Mouse (Mus musculus) kidney, adult 2 months (tissue): ENCODE results near the gene Btbd17. TPM values are rescaled to one million over a fixed set of nuclear protein-coding genes. Genes with fewer than 3 reads are reported as not detected.

Experiments used
- DNase-seq: peaks from one replicate; pipeline ENCODE4 v3.0.0; 2021
- H3K27ac ChIP-seq: fragments of 200-500 bp; 2 replicates; pipeline ENCODE4 v1.5.1; 2012; ENCODE audit warnings: low read depth, low read length, control low read depth, inconsistent platforms; ENCODE audit not compliant: insufficient read depth
- H3K27me3 ChIP-seq: fragments of 200-500 bp; replicated peaks from 2 replicates; pipeline ENCODE4 v1.6.1; 2012; ENCODE audit warnings: mild to moderate bottlenecking, moderate library complexity, low read length, inconsistent platforms; ENCODE audit not compliant: control insufficient read depth, insufficient read depth
- H3K36me3 ChIP-seq: fragments of 200-500 bp; 2 replicates; pipeline ENCODE4 v1.6.1; 2012; ENCODE audit warnings: mild to moderate bottlenecking, moderate library complexity, low read length, inconsistent platforms; ENCODE audit not compliant: control insufficient read depth, insufficient read depth
- H3K4me1 ChIP-seq: fragments of 200-500 bp; 2 replicates; pipeline ENCODE4 v1.6.1; 2011; ENCODE audit warnings: low read length; ENCODE audit not compliant: control insufficient read depth, insufficient read depth
- H3K4me3 ChIP-seq: fragments of 200-500 bp; 2 replicates; pipeline ENCODE4 v1.5.1; 2011; ENCODE audit warnings: mild to moderate bottlenecking, low read depth, low read length, control low read depth; ENCODE audit not compliant: insufficient read depth
- CTCF ChIP-seq: fragments of 200-500 bp; conservative IDR thresholded peaks from 2 replicates; pipeline ENCODE4 v1.5.1; 2011; ENCODE audit warnings: low read depth, mild to moderate bottlenecking, control low read depth, low read length, moderate library complexity, mixed read lengths; ENCODE audit not compliant: insufficient read depth, insufficient read length
- POLR2A ChIP-seq: fragments of 200-500 bp; IDR thresholded peaks from one replicate; pipeline ENCODE4 v1.6.1; 2011; ENCODE audit warnings: low read depth, low read length, control low read depth
- WGBS: fragments of 180-500 bp; shearing (Covaris S2); methylation state at CpG from one replicate; pipeline ENCODE4 v1.1.7; 2018; 5-methylcytosine and 5-hydroxymethylcytosine counted together
- polyA plus RNA-seq: library from polyadenylated mRNA; depleted of rRNA; stranded (reverse); fragments of >200 nt; gene quantifications from 2 replicates; pipeline ENCODE4 v1.2.3, GENCODE M21; 2012

Btbd17 gene
- polyA plus RNA-seq, 1 experiment, result 0.13 TPM

DNA sequence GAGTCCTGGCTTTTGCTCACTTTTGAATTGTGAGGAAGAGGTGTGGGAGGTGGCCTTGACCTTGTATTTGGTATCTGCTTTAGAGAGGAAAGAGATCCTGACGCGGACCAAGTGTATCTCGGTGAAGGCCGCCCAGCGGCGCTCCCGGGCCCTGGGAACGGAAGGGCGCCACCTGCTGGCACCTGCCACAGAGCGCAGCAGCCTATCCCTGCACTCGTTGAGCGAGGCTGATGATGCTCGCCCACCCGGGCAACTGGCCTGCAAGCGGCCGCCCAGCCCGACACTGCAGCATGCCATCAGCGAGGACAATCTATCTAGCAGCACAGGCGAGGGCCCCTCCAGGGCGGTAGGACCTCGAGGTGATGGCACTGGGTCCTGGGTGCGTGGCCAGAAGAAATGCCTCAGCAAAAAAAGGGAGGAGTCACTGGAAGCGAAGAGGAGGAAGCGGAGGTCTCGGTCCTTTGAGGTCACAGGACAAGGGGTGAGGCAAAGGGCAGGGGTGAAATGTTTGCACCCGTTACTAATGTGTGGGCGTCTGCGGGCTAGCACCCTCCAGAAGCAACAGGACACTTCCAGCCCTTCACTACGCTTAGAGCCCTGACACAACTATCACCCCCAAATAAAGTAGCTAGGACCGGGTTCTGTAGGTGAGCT, 6.6 kb downstream of the Btbd17 start:
- H3K4me1 ChIP-seq, result no peaks in the 10 kb centered on the region
- no peaks in the 10 kb centered on the region for H3K36me3 ChIP-seq
- DNase-seq, result peak; percentile 67
- H3K4me3 ChIP-seq, result no peak overlapping the region
- WGBS, result 10% methylated on average over 30 of the region's 30 CpGs
- no peaks in the 10 kb centered on the region for H3K27me3 ChIP-seq
- TF ChIP-seq CTCF, result peak; percentile 81
- no peak for TF ChIP-seq POLR2A
- H3K27ac ChIP-seq, result no peak overlapping the region

DNA sequence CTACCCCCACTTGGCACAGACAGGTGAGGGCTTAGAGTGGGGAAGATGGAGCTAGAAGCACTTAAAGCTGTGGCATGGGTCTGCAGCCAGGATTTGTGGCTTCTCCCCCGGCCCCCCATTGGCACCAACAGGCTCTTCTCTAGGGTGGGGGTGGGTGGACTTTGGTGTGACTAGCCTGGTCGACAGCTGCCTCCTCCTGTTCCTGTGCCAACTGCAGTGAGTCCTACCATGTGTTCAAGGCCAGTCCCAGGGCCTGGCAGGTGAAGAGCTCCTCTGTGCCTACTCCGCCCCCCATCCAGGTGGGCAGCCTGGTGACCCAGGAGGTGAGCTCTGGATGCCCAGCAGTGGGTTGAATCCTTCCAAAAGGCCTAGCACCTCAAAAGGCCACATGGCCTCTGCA, 8.1 kb downstream of the Btbd17 start:
- Histone ChIP-seq H3K27me3 (no peaks in the 10 kb centered on the region), H3K4me1 (no peaks in the 10 kb centered on the region), H3K27ac (no peak overlapping the region), H3K4me3 (no peak overlapping the region), H3K36me3 (no peaks in the 10 kb centered on the region)
- TF ChIP-seq POLR2A (no peak), CTCF (no peak)
- WGBS, result 87% methylated on average over 3 of the region's 3 CpGs
- no peak for DNase-seq

DNA sequence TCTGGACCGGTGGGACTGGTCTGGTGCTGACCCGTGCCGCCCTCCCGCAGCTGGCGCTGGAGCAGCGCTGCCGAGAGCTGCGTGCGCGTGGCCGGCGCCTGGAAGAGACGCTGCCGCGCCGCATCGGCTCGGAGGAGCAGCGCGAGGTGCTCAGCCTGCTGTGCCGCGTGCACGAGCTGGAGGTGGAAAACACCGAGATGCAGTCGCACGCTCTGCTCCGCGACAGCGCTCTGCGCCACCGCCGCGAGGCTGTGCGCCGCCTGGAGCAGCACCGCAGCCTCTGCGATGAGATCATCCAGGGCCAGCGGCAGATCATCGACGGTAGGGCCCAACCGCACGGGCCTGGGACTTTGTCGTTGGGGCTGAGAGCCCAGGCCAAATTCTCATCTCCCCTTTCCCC, 9.4 kb downstream of the Btbd17 start:
- Histone ChIP-seq H3K27ac (no peak overlapping the region), H3K36me3 (no peaks in the 10 kb centered on the region), H3K4me1 (no peaks in the 10 kb centered on the region), H3K4me3 (no peak overlapping the region), H3K27me3 (no peaks in the 10 kb centered on the region)
- TF ChIP-seq POLR2A (no peak), CTCF (no peak)
- DNase-seq, result no peak
- 2% methylated on average over 43 of the region's 43 CpGs for WGBS

DNA sequence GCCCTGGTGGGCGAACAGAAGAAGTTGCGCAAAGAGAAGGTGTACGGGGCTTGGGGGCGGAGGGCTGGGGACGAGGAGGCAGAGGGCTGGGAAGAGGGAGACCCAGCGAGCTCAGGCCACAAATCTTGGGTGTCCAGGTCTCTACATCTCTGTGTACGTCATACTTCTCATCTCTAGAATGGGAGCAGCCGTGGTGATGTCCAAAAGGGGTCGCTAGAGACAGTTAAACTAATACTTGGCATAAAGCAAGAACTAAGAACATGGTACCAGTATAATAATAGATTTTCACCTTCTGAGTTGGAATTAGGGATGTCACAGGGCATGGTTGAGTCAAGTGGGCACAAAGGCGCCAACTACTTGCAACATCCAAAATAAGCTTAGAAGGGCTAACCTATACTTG, 9.9 kb downstream of the Btbd17 start:
- no peak overlapping the region for H3K27ac ChIP-seq
- H3K4me3 ChIP-seq, result no peak overlapping the region
- no peaks in the 10 kb centered on the region for H3K27me3 ChIP-seq
- no peak for TF ChIP-seq POLR2A
- TF ChIP-seq CTCF, result no peak
- no peaks in the 10 kb centered on the region for H3K4me1 ChIP-seq
- DNase-seq, result no peak
- WGBS, result 57% methylated on average over 10 of the region's 10 CpGs
- no peaks in the 10 kb centered on the region for H3K36me3 ChIP-seq

DNA sequence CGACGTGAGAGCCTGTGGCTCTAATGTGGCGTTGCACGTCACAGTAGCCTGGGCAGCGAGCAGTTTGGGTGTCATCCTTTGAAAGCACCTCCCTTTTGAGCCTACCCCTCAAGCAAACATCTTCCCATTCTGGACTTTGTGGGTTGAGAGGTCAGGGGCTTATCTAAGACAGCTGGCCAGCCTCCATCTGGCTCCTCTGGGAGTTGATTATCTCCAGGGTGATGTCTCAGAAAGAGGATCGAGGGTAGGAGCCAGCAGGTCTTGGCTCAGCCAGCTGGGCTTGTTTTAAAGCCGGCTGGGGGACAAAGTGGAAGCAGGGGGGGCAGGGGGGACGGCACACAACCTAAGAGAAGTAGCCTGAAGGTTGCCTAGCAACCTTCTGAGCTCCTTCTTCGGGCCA, 15.7 kb downstream of the Btbd17 start:
- TF ChIP-seq POLR2A (no peak), CTCF (no peak)
- Histone ChIP-seq H3K27ac (no peak overlapping the region), H3K27me3 (no peaks in the 10 kb centered on the region), H3K36me3 (no peaks in the 10 kb centered on the region), H3K4me1 (no peaks in the 10 kb centered on the region), H3K4me3 (no peak overlapping the region)
- DNase-seq, result peak; percentile 39
- WGBS, result 55% methylated on average over 9 of the region's 9 CpGs

DNA sequence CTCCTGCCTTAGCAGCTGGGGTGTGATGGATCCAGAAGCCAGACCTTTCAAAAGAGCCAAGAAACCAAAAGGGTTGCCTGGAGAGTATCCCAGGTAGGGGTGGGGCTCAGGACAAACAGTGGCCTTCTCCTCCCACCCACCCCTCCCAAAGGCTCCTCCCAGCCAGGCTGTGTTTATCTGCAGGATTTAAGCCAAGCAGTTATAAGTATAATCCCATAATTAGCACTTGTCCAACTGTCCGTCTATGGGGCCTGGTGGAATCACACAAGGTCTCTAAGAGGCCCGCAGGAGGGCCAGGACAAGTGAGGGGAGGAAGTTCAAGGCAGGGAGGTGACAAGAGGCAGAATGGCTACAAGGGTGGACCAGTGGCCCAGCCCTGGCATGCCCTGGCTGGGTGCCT, 23.8 kb downstream of the Btbd17 start:
- Histone ChIP-seq H3K27me3 (no peaks in the 10 kb centered on the region), H3K4me3 (no peak overlapping the region), H3K36me3 (no peaks in the 10 kb centered on the region), H3K27ac (no peak overlapping the region), H3K4me1 (no peaks in the 10 kb centered on the region)
- 83% methylated on average over 2 of the region's 2 CpGs for WGBS
- DNase-seq, result no peak
- TF ChIP-seq POLR2A (no peak), CTCF (no peak)

DNA sequence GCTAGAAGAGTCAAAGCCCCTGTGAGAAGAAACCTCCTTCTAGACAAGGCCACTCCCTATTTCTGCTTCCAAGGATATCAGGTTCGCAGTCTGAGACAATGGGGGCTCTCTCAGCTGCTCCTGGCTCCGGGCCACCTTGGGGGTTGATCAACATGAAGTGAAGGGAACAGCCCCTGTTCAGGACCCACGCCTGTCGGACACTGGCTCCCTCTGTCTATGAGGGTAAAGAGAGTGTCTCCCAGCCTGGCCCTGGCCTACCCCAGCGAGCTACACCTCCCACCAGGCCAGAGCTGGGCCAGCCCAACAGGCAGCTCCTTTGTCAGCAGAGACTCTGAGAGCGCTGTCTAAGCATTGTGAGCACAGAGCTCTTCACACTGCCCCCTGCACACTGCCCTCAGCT, 25.8 kb downstream of the Btbd17 start:
- no peak overlapping the region for H3K27ac ChIP-seq
- no peak for TF ChIP-seq CTCF
- no peak for TF ChIP-seq POLR2A
- no peaks in the 10 kb centered on the region for H3K36me3 ChIP-seq
- no peak for DNase-seq
- no peaks in the 10 kb centered on the region for H3K27me3 ChIP-seq
- no peaks in the 10 kb centered on the region; the same call in 1 of the 2 replicates for H3K4me1 ChIP-seq
- H3K4me3 ChIP-seq, result no peak overlapping the region
- 68% methylated on average over 6 of the region's 6 CpGs for WGBS
